Mouse (Mus musculus) liver, embryonic 14.5 days (tissue): Measurements from ENCODE around the gene Rgs16.

Experiments
- CTCF ChIP-seq: IDR thresholded peaks from 2 replicates; pipeline ENCODE4 v1.5.1; 2016; ENCODE audit warnings: antibody characterized with exemption, low read depth, control low read depth
- EP300 ChIP-seq: IDR thresholded peaks from 2 replicates; pipeline ENCODE4 v1.6.1; 2016; ENCODE audit warnings: antibody characterized with exemption, low read depth

DNA sequence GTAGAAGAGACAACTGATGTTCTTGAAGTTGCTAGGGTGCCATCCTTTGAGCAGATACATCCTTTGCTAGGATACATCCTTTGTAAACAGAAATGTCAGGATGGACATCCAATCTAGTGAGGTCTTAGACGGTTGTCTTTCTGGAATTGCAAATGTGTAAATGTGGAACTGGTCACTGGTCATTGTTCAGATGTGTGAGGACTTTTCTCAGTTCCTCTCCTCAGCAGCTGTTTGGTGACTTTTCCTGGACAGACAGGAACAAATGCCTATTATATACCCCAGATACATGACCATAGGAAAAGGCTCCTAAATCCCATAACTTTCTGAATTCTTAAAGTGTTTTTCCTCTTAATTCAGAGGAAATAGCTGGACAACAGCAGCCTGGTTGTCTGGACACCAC, 27.1 kb downstream of the Rgs16 start:
- no peak for TF ChIP-seq CTCF
- no peak for TF ChIP-seq EP300
